ENCODE assay signal across 8 mouse cellular contexts in genomic region chr17:85857705-85858472, GRCm38 (mm10).
DNase-seq lines count a peak whose midpoint lies in the region; ATAC-seq lines count a peak whose summit lies in the region.

No protein-coding gene starts in this region.

- H3K9me3 ChIP-seq in forebrain, embryonic 10.5 days: no peaks in the 10 kb centered on the region
- no peaks in the 10 kb centered on the region for H3K9me3 ChIP-seq in neural tube, embryonic 14.5 days (ENCODE audit: control insufficient read depth, low read length)

- no peak overlapping the region for H3K9ac ChIP-seq in neural tube, embryonic 14.5 days (replicated peaks; ENCODE audit: low read depth, low read length)

- 25% methylated on average over 22 of the region's 22 CpGs for WGBS in forebrain, embryonic 10.5 days
- 40% methylated on average over 22 of the region's 22 CpGs for WGBS in neural tube, embryonic 14.5 days

- ATAC-seq in neural tube, embryonic 14.5 days (ENCODE audit: low read depth): peak; percentile 31; the same call in 1 of the 2 replicates
- no peak for ATAC-seq in erythroblast, adult 5-6 weeks (replicated peaks; ENCODE audit: low FRiP score, poor library complexity, severe bottlenecking)

- H3K4me2 ChIP-seq in neural tube, embryonic 14.5 days (ENCODE audit: low read depth, low read length): peak overlapping the region; percentile 34

- peak overlapping the region; percentile 21 for H3K4me3 ChIP-seq in forebrain, embryonic 10.5 days
- H3K4me3 ChIP-seq in neural tube, embryonic 14.5 days (ENCODE audit: low read depth, low read length): no peak overlapping the region

- DNase-seq in cerebellum, postnatal 25 days: peak; percentile 15 to 26
- DNase-seq in cerebellum, postnatal 36 days: no peak
- DNase-seq in forebrain, embryonic 10.5 days (ENCODE audit: extremely low spot score, low spot score): peak; percentile 65
- peak; percentile 19 to 26 for DNase-seq in heart, postnatal 10 days
- peak; percentile 46 to 55 for DNase-seq in layer of hippocampus, postnatal 10 days (ENCODE audit: low spot score in 2 of 2)
- no peak for DNase-seq in cerebellum, adult 8-10 months

- H3K4me1 ChIP-seq in forebrain, embryonic 10.5 days: peaks cover 22% of the 10 kb centered on the region
- H3K4me1 ChIP-seq in neural tube, embryonic 14.5 days (ENCODE audit: control insufficient read depth, insufficient read depth, low read length): no peaks in the 10 kb centered on the region

- intact Hi-C loops in heart, postnatal 10 days (cut with DNase I): no loop called here

- H3K36me3 ChIP-seq in forebrain, embryonic 10.5 days (replicated peaks): no peaks in the 10 kb centered on the region
- H3K36me3 ChIP-seq in neural tube, embryonic 14.5 days (ENCODE audit: control insufficient read depth, insufficient read depth, low read length): no peaks in the 10 kb centered on the region

- no peak overlapping the region; the same call in 1 of the 2 replicates for H3K27ac ChIP-seq in forebrain, embryonic 10.5 days
- H3K27ac ChIP-seq in neural tube, embryonic 14.5 days (ENCODE audit: low read depth, low read length): no peak overlapping the region

- peaks cover 15% of the 10 kb centered on the region for H3K27me3 ChIP-seq in forebrain, embryonic 10.5 days (ENCODE audit: poor library complexity, severe bottlenecking)
- no peaks in the 10 kb centered on the region for H3K27me3 ChIP-seq in neural tube, embryonic 14.5 days (ENCODE audit: control insufficient read depth, insufficient read depth, low read length)

Comparison
In these comparisons a context has a peak if more than half of its experiments do, and no peak if none do; other contexts are left out.
1. DNase-seq: peak in cerebellum, postnatal 25 days (2 of 2), forebrain, embryonic 10.5 days (single experiment), heart, postnatal 10 days (2 of 2) and layer of hippocampus, postnatal 10 days (2 of 2); none in cerebellum, postnatal 36 days (0 of 2) and cerebellum, adult 8-10 months (single experiment).